Mouse (Mus musculus): ENCODE results near the gene Adprhl2.

Adprhl2 gene

DNA sequence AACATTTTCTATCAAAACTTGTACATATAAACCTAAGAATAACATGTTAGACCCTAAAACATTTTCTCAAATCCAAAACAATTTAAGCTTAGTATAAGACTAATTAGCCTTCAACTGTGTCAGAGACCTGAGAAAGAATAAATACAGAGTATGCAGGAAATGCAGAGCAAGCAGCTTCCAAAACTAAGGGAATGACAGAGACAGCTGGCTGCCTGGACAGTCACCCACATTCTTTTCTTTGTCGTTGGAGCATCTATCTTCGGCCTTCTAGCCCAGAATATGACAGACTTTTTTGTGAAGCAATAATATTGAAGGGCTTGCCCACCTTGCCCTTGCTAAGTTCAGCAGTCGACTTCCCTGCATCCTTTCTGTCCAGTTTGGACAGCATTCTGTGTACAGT, 52.2 kb downstream of the Adprhl2 start:
- DNase-seq (ENCODE audit: low spot score), result no peak

Measured in adipocyte (in vitro differentiated cells).